Mouse (Mus musculus) C2C12 (cell line): ENCODE data around the gene Entpd3.

Experiments
- CEBPB ChIP-seq: IDR thresholded peaks from one replicate; pipeline ENCODE4 v1.6.1; 2011; ENCODE audit warnings: low read depth, mild to moderate bottlenecking, control low read depth, moderate library complexity
- CTCF ChIP-seq: IDR thresholded peaks from one replicate; pipeline ENCODE4 v1.5.1; 2011; ENCODE audit not compliant: control insufficient read depth, insufficient read depth, insufficient read length
- MYOD1 ChIP-seq: IDR thresholded peaks from one replicate; pipeline ENCODE4 v1.6.1; 2011; ENCODE audit warnings: low read depth; ENCODE audit not compliant: control insufficient read depth, insufficient read length
- USF1 ChIP-seq: IDR thresholded peaks from one replicate; pipeline ENCODE4 v1.6.1; 2011; ENCODE audit warnings: low read depth, mild to moderate bottlenecking, control low read depth, moderate library complexity

- no peak for TF ChIP-seq CTCF
- no peak for TF ChIP-seq CEBPB
- TF ChIP-seq MYOD1: no peak
- TF ChIP-seq USF1: no peak
Measured at GRCm38 (mm10) chr9:120492010-120492399, 47.6 kb upstream of the Entpd3 start, which contains the start of gene Eif1b.
